Mouse (Mus musculus) midbrain, embryonic 11.5 days (tissue): ENCODE measurements around the gene Swsap1. TPM values are rescaled to one million over a fixed set of nuclear protein-coding genes. Genes with fewer than 3 reads are reported as not detected.

Experiments used
- ATAC-seq: fragments of 200-750 bp; cut with Nextera tagmentation; 2 replicates; pipeline ENCODE4 v1.8.0; 2017; ENCODE audit warnings: moderate TSS enrichment, moderate library complexity; ENCODE audit not compliant: low FRiP score
- DNase-seq: peaks from one replicate; pipeline ENCODE4 v3.0.0; 2015; ENCODE audit warnings: low spot score; ENCODE audit errors: missing footprints
- H3K27ac ChIP-seq: fragments of 300-500 bp; sonication (generic); 2 replicates; pipeline ENCODE4 v1.5.1; 2014; ENCODE audit warnings: low read depth, low read length
- H3K27me3 ChIP-seq: fragments of 300-500 bp; sonication (generic); 2 replicates; pipeline ENCODE4 v1.6.1; 2014; ENCODE audit warnings: mild to moderate bottlenecking, low read length, moderate library complexity, mixed read lengths; ENCODE audit not compliant: control insufficient read depth, insufficient read depth
- H3K36me3 ChIP-seq: fragments of 300-500 bp; sonication (generic); 2 replicates; pipeline ENCODE4 v1.6.1; 2014; ENCODE audit warnings: mild to moderate bottlenecking, low read length, moderate library complexity, mixed read lengths; ENCODE audit not compliant: control insufficient read depth, insufficient read depth
- H3K4me1 ChIP-seq: fragments of 300-500 bp; sonication (generic); 2 replicates; pipeline ENCODE4 v1.6.1; 2014; ENCODE audit warnings: low read length; ENCODE audit not compliant: control insufficient read depth, insufficient read depth
- H3K4me2 ChIP-seq: fragments of 300-500 bp; sonication (generic); 2 replicates; pipeline ENCODE4 v1.6.1; 2014; ENCODE audit warnings: mild to moderate bottlenecking, moderate library complexity
- H3K4me3 ChIP-seq: fragments of 300-500 bp; sonication (generic); 2 replicates; pipeline ENCODE4 v1.5.1; 2014; ENCODE audit warnings: low read depth, low read length
- H3K9ac ChIP-seq: fragments of 300-500 bp; sonication (generic); 2 replicates; pipeline ENCODE4 v1.6.1; 2014; ENCODE audit warnings: low read length
- H3K9me3 ChIP-seq: fragments of 300-500 bp; sonication (generic); 2 replicates; pipeline ENCODE4 v1.6.1; 2016; ENCODE audit warnings: low read length; ENCODE audit not compliant: control insufficient read depth
- WGBS: fragments of 180-500 bp; shearing (Covaris S2); extraction: QIAGEN DNeasy Blood & Tissue Kit; methylation state at CpG from one replicate; pipeline ENCODE4 v1.1.7; 2014; 5-methylcytosine and 5-hydroxymethylcytosine counted together
- polyA plus RNA-seq: library from polyadenylated mRNA; unstranded; fragments of >200 nt; fragmentation: Nextera tagmentation; extraction: Ambion mirVana; gene quantifications from 2 replicates; pipeline ENCODE4 v1.2.1, GENCODE M21; 2014

Swsap1 gene
- polyA plus RNA-seq, 1 experiment from 2014 or later, result 22.3 TPM

DNA sequence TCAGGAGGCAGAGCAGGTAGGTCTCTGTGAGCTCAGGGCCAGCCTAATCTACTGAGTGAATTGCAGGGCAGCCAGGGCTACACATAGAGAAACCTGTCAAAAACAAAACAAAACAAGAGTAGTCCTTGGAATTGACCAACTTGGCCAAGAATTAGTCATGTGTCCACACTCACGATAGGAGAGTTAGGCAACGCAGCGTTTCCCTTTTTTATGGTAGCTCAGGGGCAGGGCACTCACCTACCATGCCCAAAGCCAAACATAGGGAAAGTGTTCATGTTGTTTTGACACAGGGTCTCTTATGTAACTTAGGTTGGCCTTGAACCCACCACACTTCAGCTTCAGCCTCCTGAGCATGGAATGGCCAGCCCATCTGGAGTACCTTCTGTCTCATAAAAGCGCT lies 13.7 kb downstream of the Swsap1 start:
- no peak overlapping the region for H3K27ac ChIP-seq
- ATAC-seq (no peak), DNase-seq (peak; percentile 35)
- no peaks in the 10 kb centered on the region for H3K36me3 ChIP-seq
- WGBS, result 93% methylated on average over 4 of the region's 4 CpGs
- H3K9me3 ChIP-seq, result no peaks in the 10 kb centered on the region
- H3K4me3 ChIP-seq, result no peak overlapping the region
- H3K4me2 ChIP-seq, result no peak overlapping the region
- H3K4me1 ChIP-seq, result no peaks in the 10 kb centered on the region
- H3K9ac ChIP-seq, result no peak overlapping the region
- H3K27me3 ChIP-seq, result no peaks in the 10 kb centered on the region; the same call in 1 of the 2 replicates

DNA sequence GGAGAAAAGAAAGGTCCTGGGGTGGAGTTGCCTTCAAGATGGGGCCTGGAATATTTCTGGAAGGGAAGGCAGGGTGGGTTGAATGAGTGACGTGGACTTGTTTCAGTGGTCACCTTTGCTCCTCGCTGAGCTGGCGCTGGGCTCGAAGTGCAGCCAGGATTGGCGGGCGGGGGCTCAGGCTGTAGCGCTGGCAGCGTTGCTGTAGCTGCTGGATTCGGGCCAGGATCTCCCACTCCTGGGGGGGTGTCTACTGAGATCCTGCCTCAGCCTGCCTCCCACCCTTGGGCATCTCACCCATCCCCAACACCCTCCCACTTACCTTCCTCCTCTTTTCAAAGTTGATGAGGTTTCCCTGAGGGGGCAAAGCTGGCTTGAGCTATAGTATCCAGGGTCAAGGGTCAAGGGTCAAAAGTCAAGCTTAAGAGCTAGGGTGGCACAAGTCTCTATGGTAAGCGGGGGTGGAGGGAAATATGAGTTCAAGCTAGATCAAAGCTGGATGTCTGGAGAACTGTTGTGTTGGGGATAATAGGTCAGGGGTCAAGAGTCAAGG lies 21.1 kb downstream of the Swsap1 start:
- Histone ChIP-seq H3K36me3 (no peaks in the 10 kb centered on the region), H3K27ac (no peak overlapping the region), H3K27me3 (no peaks in the 10 kb centered on the region), H3K4me1 (no peaks in the 10 kb centered on the region), H3K9ac (no peak overlapping the region), H3K4me3 (no peak overlapping the region), H3K9me3 (no peaks in the 10 kb centered on the region), H3K4me2 (no peak overlapping the region)
- no peak for ATAC-seq
- 90% methylated on average over 10 of the region's 10 CpGs for WGBS
- no peak for DNase-seq

DNA sequence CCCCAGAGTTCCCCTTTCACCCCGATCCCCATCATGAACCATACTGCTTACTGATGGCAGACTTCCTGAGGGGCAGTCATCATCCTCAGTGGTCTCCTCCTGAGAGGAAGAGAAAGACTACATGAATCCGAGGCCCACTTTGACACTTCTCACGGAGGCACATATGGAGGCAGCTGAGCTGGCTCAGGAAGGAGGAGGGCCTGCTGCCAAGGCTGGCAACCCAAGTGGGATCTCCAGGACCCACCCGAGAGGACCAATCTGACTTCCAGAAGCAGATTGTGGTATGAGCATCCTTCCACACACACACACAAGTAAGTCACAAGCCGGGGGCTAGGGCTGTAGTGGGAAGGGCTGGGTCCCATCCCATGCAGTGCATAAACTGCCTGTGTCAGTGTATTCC lies 21.8 kb downstream of the Swsap1 start:
- Histone ChIP-seq H3K4me3 (no peak overlapping the region), H3K9ac (no peak overlapping the region), H3K4me1 (no peaks in the 10 kb centered on the region), H3K4me2 (no peak overlapping the region), H3K9me3 (no peaks in the 10 kb centered on the region), H3K27me3 (no peaks in the 10 kb centered on the region), H3K27ac (no peak overlapping the region), H3K36me3 (no peaks in the 10 kb centered on the region)
- ATAC-seq, result no peak
- no peak for DNase-seq
- WGBS, result 85% methylated on average over 5 of the region's 5 CpGs

DNA sequence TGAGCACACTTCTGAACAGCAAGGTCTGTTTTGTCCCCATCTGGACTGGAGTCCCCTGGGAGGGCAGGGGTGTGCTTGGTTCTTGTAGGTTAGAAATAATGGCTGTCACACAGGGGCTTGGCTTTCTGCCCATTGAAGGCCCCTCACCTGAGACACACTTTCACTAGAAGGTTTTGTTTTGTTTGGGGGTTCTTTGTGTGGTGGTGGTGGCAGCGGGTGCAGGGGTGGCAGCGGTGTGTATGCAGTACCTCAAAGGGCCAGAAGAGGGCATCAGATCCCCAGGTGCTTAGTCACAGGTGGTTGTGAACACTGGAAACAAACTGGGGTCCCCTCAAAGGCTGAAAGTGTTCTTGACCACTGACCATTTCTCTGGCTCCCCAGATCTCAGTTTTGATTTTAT lies 22.4 kb downstream of the Swsap1 start:
- Histone ChIP-seq H3K4me3 (no peak overlapping the region), H3K36me3 (no peaks in the 10 kb centered on the region), H3K27ac (no peak overlapping the region), H3K4me1 (no peaks in the 10 kb centered on the region), H3K9ac (no peak overlapping the region), H3K4me2 (no peak overlapping the region), H3K27me3 (no peaks in the 10 kb centered on the region; the same call in 1 of the 2 replicates), H3K9me3 (no peaks in the 10 kb centered on the region)
- 27% methylated on average over 2 of the region's 2 CpGs for WGBS
- no peak for DNase-seq
- ATAC-seq, result no peak

DNA sequence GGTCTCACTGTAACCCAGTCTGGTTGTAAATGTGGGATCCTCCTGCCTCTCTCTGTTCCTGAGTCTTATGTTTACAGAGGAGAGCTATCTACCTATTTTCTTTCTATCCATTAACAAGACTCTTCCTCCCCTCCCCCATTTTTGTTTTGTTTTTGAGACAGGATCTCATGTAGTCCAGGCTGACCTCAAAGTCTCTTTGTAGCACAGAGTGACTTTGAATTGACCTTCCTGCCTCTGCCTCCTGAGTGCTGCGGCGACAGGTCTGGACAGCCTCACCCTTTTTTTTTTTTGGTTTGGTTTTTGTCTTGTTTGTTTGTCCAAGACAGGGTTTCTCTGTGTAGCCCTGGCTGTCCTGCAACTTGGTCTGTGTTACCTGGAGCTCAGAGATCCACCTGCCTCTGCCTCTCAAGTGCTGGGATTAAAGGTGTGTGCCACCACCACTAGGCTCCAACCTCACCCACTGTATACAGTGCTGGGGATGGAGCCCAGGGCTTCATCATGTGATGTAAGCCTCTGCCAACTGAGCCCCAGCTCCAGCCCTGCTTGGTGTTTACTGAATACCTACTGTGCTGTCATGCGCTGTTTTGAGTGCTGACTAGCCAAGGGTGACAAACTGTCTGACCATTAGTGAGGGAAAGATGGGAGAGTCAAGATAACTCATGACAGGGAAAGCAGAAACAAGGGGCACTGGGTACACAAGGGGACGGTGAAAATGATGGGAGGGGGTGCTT lies 23.0 kb downstream of the Swsap1 start:
- peaks cover under 1% of the 10 kb centered on the region; the same call in 1 of the 2 replicates for H3K4me1 ChIP-seq
- H3K4me2 ChIP-seq, result no peak overlapping the region
- no peaks in the 10 kb centered on the region; the same call in 1 of the 2 replicates for H3K27me3 ChIP-seq
- H3K9ac ChIP-seq, result no peak overlapping the region
- H3K4me3 ChIP-seq, result no peak overlapping the region
- DNase-seq, result no peak
- no peaks in the 10 kb centered on the region for H3K36me3 ChIP-seq
- no peak for ATAC-seq
- H3K27ac ChIP-seq, result no peak overlapping the region
- no peaks in the 10 kb centered on the region for H3K9me3 ChIP-seq
- 90% methylated on average over 4 of the region's 4 CpGs for WGBS

DNA sequence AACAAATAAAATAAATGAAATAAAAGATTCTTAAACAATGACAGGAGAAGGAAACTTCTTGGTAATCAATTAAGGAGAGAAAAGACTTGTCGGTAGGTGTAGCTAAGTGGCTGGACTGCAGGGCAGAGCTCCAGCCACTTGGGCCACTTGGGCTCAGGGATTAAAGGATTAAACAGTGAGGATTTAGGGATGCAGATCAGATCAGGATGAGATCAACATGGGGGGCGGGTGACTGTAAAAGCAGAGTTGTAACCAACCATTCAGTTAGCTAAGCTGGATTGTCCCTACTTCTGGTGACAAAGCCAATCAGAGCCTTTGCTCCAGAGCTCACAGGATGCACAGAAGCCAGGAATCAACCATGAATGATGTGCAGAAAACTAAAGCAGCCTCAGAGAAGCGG lies 28.4 kb downstream of the Swsap1 start:
- 4% methylated on average over 3 of the region's 3 CpGs for WGBS
- Histone ChIP-seq H3K36me3 (no peaks in the 10 kb centered on the region), H3K27ac (no peak overlapping the region), H3K9me3 (no peaks in the 10 kb centered on the region), H3K4me1 (peaks cover 16% of the 10 kb centered on the region), H3K4me3 (no peak overlapping the region), H3K9ac (no peak overlapping the region), H3K4me2 (no peak overlapping the region), H3K27me3 (peaks cover 33% of the 10 kb centered on the region)
- ATAC-seq (peak; percentile 35; the same call in 1 of the 2 replicates), DNase-seq (no peak)

DNA sequence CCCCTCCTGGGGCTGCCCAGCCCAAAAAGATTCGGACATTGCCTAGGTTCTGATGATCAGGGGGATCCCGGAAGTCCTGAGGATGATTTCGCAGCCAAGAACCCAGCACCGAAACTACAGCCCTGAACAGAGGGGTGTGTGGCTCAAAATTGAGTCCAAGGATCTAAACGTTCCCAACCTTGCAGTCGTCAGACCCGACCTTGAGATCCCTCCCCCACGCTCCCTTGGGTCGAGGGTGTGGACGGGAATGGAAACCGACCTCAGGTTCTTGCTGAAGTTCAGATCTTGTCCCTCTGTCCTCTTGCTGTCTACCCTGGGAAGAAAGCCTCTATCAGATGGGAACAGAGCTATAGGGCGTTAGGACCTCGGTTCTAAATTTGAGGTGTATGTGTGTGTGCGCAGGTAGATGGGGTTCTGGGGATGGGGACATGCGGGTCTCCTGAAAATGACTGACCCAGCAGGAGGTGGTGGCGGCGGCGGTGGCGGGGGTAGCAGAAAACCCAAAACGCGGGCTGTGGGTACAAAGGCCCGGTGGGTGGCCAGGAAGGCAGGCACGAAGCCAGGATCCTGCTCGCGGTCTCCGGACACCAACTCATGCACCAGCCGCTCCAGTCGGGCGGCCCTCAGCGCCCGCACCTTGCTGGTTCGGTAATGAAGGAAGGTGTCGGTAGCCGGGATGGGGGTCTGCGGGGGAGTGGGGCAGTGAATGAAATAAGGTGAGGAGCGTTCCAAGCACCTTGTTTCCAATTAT lies 32.2 kb downstream of the Swsap1 start:
- WGBS, result 9% methylated on average over 36 of the region's 36 CpGs
- 0 out of 2 replicates have a peak overlapping the region, but pooled peaks have one; percentile 9 for H3K4me3 ChIP-seq

DNA sequence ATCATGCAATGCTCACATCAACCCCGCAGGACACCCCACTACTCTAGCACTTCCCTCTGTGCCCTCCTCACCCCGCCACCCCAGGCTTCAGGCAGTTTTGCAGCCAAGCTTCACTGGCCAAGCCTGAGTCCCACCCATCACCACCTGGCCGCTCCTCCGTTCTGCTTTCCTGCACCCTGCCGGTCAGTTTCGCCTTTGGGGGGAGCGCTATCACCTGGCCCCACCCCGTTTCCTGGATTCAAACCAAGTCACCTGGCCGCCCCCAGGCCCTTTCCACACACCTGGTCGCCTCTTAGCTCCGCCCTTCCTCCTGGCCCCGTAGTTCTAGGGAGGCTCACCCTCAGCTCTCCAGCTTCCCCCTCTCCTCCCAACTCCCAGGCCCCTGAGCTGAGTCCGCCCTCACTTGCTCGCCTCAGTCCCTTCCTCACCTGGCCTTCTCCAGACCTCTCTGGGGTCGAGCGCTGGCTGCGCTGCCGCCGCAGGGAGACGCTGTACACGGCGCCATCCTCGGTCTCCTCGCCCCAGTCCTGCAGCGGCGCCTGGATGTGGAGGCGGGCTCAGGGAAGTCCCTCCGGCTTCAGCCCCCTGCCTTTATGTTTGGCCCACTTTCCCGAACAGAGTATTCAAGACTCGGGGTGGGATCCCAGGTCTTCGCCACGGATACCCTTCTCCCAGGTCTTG lies 33.0 kb downstream of the Swsap1 start:
- H3K4me2 ChIP-seq, result peak overlapping the region; percentile 73
- DNase-seq (peak; percentile 92), ATAC-seq (peak; percentile 18; the same call in 1 of the 2 replicates)
- H3K4me3 ChIP-seq, result peak overlapping the region; percentile 35
- no peaks in the 10 kb centered on the region for H3K36me3 ChIP-seq
- whole genome bisulfite sequencing, result under 1% methylated on average over 32 of the region's 32 CpGs
- peaks cover 28% of the 10 kb centered on the region for H3K4me1 ChIP-seq
- H3K9me3 ChIP-seq, result no peaks in the 10 kb centered on the region
- no peak overlapping the region for H3K27ac ChIP-seq
- H3K27me3 ChIP-seq, result peaks cover 65% of the 10 kb centered on the region
- H3K9ac ChIP-seq, result peak overlapping the region; percentile 57

More for the DNA sequence above, 32.2 kb downstream of the Swsap1 start:
- Histone ChIP-seq H3K27ac (no peak overlapping the region), H3K27me3 (peaks cover 65% of the 10 kb centered on the region), H3K9ac (no peak overlapping the region), H3K4me1 (peaks cover 29% of the 10 kb centered on the region), H3K4me2 (peak overlapping the region; percentile 73), H3K36me3 (no peaks in the 10 kb centered on the region), H3K9me3 (no peaks in the 10 kb centered on the region)
- ATAC-seq (no peak), DNase-seq (no peak)
